Mouse (Mus musculus): ENCODE measurements around the gene Ces2h. TPM values are rescaled to one million over a fixed set of nuclear protein-coding genes. Genes with fewer than 3 reads are reported as not detected.

The Ces2h gene
- total RNA-seq (2017), result not detected in 3 replicates

DNA sequence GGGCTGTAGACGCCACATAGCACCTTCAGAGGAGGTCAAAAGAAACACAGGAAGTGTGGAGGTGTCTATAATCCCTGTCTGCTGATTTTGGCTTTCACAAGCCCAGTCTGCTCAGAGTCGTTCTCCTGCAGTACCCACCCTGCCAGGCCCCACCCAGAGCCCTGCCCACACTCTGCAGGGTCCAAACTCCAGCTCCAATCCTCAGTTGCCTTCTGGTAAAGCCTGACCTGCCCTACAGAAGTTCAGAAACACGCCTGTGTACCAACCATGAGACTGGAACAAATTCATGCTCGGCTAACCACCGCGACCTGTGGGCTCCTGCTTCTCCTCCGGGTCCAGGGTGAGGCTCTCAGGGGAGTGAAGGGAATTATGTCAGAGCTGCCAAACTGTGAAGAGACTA, at the start of gene Ces2h:
Ces2h (plus strand) TSS at position 268 of the 400 bp plus-strand sequence.
- ATAC-seq (replicated peaks; ENCODE audit: insufficient number of reproducible peaks, low FRiP score, low TSS enrichment, poor library complexity, severe bottlenecking), result no peak

DNA sequence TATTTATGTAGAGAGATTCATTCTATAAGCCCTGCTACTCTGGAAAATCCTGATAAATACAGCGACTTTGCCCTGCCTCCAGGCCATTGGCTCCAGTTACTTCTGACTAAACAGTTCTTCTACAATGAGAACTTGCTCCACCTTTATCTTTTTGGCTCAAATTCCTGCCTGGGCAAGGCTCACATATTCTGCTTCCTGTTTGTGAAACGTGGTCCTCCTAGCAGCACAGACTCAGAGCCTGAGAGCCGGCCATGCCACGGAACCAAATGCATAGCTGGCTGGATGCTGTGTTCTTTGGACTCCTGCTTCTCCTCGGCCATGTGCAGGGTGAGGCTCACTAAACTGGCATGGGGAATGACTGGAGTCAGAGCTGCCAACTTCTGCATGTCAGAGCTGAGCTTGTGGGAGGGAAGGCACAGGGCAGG, 39.1 kb upstream of the Ces2h start, which contains the start of gene Ces2g:
Ces2g (plus strand) TSS at position 182 of the 425 bp plus-strand sequence.
- ATAC-seq (replicated peaks; ENCODE audit: insufficient number of reproducible peaks, low FRiP score, low TSS enrichment, poor library complexity, severe bottlenecking), result no peak

- ATAC-seq (replicated peaks; ENCODE audit: insufficient number of reproducible peaks, low FRiP score, low TSS enrichment, poor library complexity, severe bottlenecking), result no peak
Observed at GRCm38 (mm10) chr8:104962229-104962901, 38.3 kb upstream of the Ces2h start.

GRCm38 (mm10) chr8:104963375-104963894, 37.2 kb upstream of the Ces2h start:
- no peak for ATAC-seq (replicated peaks; ENCODE audit: insufficient number of reproducible peaks, low FRiP score, low TSS enrichment, poor library complexity, severe bottlenecking)

DNA sequence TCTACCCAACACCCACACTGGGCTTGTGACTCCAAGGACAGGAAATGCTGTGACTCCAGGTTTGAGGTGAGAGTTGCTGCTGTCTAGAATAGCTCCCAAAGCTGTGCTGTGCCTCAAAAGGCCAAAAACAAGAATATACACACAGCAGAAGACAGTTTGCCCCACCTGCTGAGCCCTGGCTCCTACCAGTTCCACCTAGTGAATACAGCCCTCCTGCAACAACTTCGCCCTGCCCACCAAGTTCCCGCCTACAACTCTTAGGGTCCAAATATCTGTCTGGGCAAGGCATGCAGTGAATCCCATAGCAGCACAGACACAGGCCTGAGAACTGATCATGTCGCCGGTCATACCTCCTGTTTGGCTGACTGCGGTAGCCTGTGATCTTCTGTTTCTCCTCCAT, 16.5 kb upstream of the Ces2h start:
- no peak for ATAC-seq (replicated peaks; ENCODE audit: insufficient number of reproducible peaks, low FRiP score, low TSS enrichment, poor library complexity, severe bottlenecking)

GRCm38 (mm10) chr8:104984942-104985341, 15.7 kb upstream of the Ces2h start:
- ATAC-seq (replicated peaks; ENCODE audit: insufficient number of reproducible peaks, low FRiP score, low TSS enrichment, poor library complexity, severe bottlenecking), result no peak

- no peak for ATAC-seq (replicated peaks; ENCODE audit: insufficient number of reproducible peaks, low FRiP score, low TSS enrichment, poor library complexity, severe bottlenecking)
Observed at GRCm38 (mm10) chr8:104998191-104998590, 2.5 kb upstream of the Ces2h start.

DNA sequence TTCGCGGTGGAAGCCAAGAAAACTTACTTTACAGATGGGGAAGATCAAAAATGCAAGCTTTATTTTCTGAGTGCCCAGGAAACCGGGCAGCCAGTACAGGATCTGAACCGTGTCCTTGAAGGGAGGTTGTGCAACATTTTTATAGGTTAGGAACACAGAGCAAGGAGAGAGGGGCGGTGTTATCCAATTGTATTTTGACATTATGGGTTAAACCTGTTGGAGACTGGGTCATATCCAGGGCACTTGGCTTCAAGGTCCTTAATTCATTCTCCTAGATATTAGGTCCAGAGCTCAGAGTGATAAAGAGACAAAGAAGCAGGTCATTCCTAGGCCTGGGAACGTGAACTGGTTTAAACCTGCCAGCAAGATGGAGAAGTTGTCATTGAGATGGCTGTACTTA, 1.5 kb upstream of the Ces2h start:
- ATAC-seq (replicated peaks; ENCODE audit: insufficient number of reproducible peaks, low FRiP score, low TSS enrichment, poor library complexity, severe bottlenecking), result no peak

- no peak for ATAC-seq (replicated peaks; ENCODE audit: insufficient number of reproducible peaks, low FRiP score, low TSS enrichment, poor library complexity, severe bottlenecking)
Observed at GRCm38 (mm10) chr8:105010000-105010399, 9.3 kb downstream of the Ces2h start.

- no peak for ATAC-seq (replicated peaks; ENCODE audit: insufficient number of reproducible peaks, low FRiP score, low TSS enrichment, poor library complexity, severe bottlenecking)
Observed at GRCm38 (mm10) chr8:105011136-105011535, 10.5 kb downstream of the Ces2h start.

DNA sequence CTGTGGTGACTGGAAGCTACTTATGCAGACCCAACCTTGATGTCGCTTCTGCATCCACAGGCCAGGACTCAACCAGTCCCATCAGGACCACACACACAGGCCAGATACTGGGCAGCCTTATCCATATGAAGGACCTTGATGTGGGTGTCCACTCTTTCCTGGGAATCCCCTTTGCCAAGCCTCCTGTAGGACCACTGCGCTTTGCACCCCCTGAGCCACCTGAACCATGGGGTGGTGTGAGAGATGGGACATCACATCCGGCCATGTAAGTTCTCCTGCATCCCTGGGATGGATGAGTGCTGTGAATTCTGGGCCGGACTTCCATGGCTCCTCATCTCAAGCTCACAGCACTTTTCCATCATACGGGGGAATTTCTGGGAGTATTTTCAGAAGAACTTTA, 13.7 kb downstream of the Ces2h start:
- no peak for ATAC-seq (replicated peaks; ENCODE audit: insufficient number of reproducible peaks, low FRiP score, low TSS enrichment, poor library complexity, severe bottlenecking)

GRCm38 (mm10) chr8:105021954-105022353, 21.3 kb downstream of the Ces2h start:
- no peak for ATAC-seq (replicated peaks; ENCODE audit: insufficient number of reproducible peaks, low FRiP score, low TSS enrichment, poor library complexity, severe bottlenecking)

DNA sequence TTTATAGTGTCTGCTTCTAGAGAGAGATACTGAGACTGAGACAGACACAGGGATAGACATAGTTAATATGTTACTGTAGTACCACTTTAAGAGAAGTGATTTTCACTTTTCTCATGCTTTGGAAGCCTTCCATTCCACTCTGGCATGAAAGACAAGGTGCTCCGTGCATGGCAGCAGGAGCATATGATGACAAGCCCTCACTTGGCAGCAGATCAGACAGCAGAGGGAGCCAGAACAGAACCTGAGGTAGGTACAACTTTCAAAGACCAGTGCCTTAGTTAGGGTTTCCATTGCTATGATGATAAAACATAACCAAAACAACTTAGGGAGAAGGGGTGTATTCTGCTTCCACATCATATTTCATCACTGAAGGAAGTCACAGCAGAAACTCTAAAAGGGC, 22.4 kb downstream of the Ces2h start:
- ATAC-seq (replicated peaks; ENCODE audit: insufficient number of reproducible peaks, low FRiP score, low TSS enrichment, poor library complexity, severe bottlenecking), result no peak

GRCm38 (mm10) chr8:105025050-105025449, 24.4 kb downstream of the Ces2h start:
- ATAC-seq (replicated peaks; ENCODE audit: insufficient number of reproducible peaks, low FRiP score, low TSS enrichment, poor library complexity, severe bottlenecking), result no peak

- ATAC-seq (replicated peaks; ENCODE audit: insufficient number of reproducible peaks, low FRiP score, low TSS enrichment, poor library complexity, severe bottlenecking), result no peak
Observed at GRCm38 (mm10) chr8:105043510-105043909, 42.9 kb downstream of the Ces2h start.

GRCm38 (mm10) chr8:105045824-105046401, 45.3 kb downstream of the Ces2h start:
- ATAC-seq (replicated peaks; ENCODE audit: insufficient number of reproducible peaks, low FRiP score, low TSS enrichment, poor library complexity, severe bottlenecking), result no peak

DNA sequence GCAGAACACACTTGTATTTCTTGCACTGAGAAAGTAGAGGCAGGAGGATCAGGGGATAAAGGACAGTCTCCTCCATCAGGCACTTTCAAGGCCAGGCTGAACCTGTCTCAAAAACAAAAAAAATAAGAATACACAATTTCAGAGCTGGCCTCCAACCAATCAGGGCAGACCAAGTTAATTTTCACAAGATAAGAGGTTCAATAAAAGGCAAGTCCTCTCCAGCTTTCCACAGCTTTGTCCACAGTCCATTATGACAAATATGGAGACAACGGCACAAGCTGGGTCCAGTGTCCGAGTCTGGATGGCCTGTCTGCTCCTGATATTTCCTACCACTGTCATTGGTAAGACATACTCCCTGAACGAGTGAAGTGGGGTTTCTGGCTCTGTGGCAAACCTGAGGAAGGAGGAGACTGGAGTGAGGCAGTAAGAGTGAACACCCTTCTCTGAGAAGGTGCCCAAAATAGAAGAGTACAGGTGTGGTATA, 47.8 kb downstream of the Ces2h start, which contains the start of gene Ces3a:
Ces3a (plus strand) TSS at position 231 of the 484 bp plus-strand sequence.
- ATAC-seq (replicated peaks; ENCODE audit: insufficient number of reproducible peaks, low FRiP score, low TSS enrichment, poor library complexity, severe bottlenecking), result no peak

- ATAC-seq (replicated peaks; ENCODE audit: insufficient number of reproducible peaks, low FRiP score, low TSS enrichment, poor library complexity, severe bottlenecking), result no peak
Observed at GRCm38 (mm10) chr8:105056211-105056610, 55.6 kb downstream of the Ces2h start.

GRCm38 (mm10) chr8:105060056-105060455, 59.4 kb downstream of the Ces2h start:
- no peak for ATAC-seq (replicated peaks; ENCODE audit: insufficient number of reproducible peaks, low FRiP score, low TSS enrichment, poor library complexity, severe bottlenecking)

- no peak for ATAC-seq (replicated peaks; ENCODE audit: insufficient number of reproducible peaks, low FRiP score, low TSS enrichment, poor library complexity, severe bottlenecking)
Observed at GRCm38 (mm10) chr8:105066761-105067160, 66.1 kb downstream of the Ces2h start.
